Mouse (Mus musculus): ENCODE results near the gene Plekhh1.
"Not testable (repeated sequence)": the region's sequence is repeated elsewhere in the genome, so short reads cannot be mapped to it uniquely, and the experiment has no call there.

The Plekhh1 gene

GRCm38 (mm10) chr12:79028911-79029861 is at the start of gene Plekhh1:
Gene Plekhh1, plus strand, starts transcription at chr12:79029163.
- DNase-seq (ENCODE audit: low spot score): no peak

DNA sequence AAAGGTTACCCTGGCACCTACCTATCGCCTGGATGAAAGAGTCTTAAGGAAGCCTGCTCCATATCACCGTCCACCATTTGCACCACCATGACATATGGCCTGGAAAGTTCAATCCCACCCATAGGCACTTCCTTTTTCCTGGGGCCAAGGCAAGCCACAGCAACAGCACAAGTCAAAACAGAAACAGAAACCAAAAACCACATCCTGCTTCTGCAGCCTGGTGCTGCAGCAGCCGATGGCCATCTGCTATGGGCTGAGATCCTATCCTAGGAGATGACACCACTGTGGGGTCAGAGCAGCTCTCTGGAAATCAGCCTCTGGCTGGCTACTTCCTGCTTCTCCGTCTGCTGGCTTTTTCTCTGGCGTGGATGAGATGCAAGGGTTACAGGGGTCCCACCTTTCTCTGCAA is 48.3 kb upstream of the Plekhh1 start:
- DNase-seq (ENCODE audit: low spot score): no peak

- no peak for DNase-seq (ENCODE audit: low spot score)
These were observed 47.8 kb upstream of the Plekhh1 start for GRCm38 (mm10) chr12:78981131-78981530.

DNA sequence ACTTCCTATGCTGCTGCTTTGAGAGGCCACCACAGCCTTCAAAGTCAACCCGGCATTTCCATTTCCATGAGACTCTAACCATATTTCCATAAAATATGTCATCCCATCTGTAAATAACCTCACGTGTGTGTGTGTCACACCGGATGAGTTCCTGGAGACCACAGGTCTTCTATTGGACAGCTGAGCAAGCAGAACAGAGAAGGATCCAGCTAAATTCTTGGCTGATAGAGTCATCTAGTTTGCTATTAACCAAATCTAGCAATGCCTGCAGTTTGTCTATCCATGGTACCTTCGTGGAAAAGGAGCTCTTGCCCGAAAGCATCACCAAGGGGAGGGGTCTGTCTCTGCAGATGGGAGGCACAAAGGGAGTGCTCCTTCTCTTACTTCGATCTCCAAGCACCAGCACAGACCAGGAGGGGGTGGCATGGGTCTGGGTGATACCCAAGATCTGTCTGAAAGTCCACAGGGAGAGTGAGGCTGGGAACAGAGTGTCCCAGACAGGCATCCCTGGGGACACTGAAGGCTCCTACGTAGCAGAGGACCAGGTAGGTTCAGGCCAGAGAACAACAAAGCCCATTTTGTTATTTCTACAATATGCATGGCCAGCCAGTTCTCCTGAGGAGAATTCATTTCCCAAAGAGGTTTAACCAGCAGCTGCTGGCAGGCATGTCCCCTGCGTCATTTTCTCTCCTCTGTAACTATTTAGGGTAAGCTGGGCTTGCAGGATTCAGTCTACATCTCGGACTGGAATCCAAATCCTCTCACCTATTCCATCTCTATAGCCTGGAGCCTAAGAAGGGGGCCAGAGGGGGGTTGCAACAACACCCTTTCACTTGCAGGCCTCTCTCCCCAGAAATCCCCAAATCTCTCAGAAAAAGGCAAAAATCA is 46.8 kb upstream of the Plekhh1 start:
- no peak for DNase-seq (ENCODE audit: low spot score)

- DNase-seq (ENCODE audit: low spot score): no peak
These were observed 45.5 kb upstream of the Plekhh1 start for GRCm38 (mm10) chr12:78983296-78984034.

DNA sequence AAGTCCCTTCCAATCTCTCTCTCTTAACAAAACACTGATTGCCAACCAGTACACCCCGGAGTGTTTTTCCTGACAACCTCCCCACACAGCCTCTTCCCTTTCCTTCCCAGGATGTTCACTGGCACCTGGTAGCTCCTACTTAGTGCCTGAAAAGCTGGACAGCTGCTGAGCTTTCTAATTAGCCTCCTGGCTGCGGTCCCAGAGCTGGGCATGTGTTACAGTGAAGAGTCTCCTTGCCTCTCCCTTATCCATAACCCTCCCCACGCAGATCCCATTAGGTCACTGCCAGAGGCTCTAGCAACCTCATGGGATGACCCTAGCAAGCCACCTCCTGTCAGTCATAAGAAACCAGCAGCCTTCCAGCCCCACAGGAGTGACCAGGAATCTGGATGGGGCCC is 44.9 kb upstream of the Plekhh1 start:
- no peak for DNase-seq (ENCODE audit: low spot score)

- no peak for DNase-seq (ENCODE audit: low spot score)
These were observed 41.3 kb upstream of the Plekhh1 start for GRCm38 (mm10) chr12:78987581-78988081.

DNA sequence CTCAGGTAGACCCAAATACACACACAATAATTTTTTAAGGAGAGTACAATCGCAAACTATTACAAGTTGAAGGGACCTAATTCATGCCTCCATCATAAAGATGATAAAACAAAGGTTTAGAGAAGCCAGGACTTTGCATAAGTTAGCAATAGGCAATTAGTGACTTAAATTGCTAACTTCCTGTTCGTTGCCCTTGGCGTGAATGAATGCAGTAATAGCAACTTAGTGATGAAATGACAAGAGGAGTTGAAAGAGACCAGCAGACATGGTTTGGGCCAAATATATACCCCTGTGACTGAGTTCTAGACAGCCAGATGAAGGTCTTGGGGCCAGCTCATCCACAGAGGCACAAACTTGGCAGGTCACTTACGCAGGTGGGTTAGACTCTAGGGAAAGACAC is 32.7 kb upstream of the Plekhh1 start:
- DNase-seq (ENCODE audit: low spot score): no peak

- no peak for DNase-seq (ENCODE audit: low spot score)
These were observed 32.3 kb upstream of the Plekhh1 start for GRCm38 (mm10) chr12:78996711-78997110.

GRCm38 (mm10) chr12:79002406-79002805 is 26.6 kb upstream of the Plekhh1 start:
- DNase-seq (ENCODE audit: low spot score): no peak

GRCm38 (mm10) chr12:79002978-79003377 is 26.0 kb upstream of the Plekhh1 start:
- DNase-seq (ENCODE audit: low spot score): no peak

GRCm38 (mm10) chr12:79005456-79005855 is 23.5 kb upstream of the Plekhh1 start:
- DNase-seq (ENCODE audit: low spot score): no peak

- DNase-seq (ENCODE audit: low spot score): no peak
These were observed 22.9 kb upstream of the Plekhh1 start for GRCm38 (mm10) chr12:79006076-79006475.

GRCm38 (mm10) chr12:79006478-79007125 is 22.4 kb upstream of the Plekhh1 start:
- DNase-seq (ENCODE audit: low spot score): no peak

GRCm38 (mm10) chr12:79007126-79007753 is 21.7 kb upstream of the Plekhh1 start, which contains the start of gene Tmem229b:
Gene Tmem229b, minus strand, starts transcription at chr12:79007627.
- no peak for DNase-seq (ENCODE audit: low spot score)

DNA sequence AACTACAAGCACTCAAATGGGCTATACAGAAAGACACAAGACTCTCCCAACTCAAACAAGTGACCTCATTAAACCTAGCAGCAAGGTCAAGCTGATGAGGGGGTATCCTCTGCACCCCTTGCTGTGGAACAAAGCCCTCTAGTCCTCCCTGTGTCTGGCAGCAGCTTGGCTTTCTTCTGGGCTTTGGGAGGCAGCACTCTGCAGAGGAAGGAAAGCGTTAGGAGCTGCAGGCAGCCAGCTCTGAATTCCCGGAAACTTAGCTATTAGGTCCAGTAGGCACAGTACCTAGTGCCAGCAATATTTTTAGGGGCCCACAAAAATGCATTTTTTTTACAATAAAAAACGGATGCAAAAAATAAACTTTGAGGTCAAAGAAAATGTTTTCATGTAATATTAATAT is 18.4 kb upstream of the Plekhh1 start:
- no peak for DNase-seq (ENCODE audit: low spot score)

GRCm38 (mm10) chr12:79016109-79016508 is 12.9 kb upstream of the Plekhh1 start:
- DNase-seq (ENCODE audit: low spot score): no peak

DNA sequence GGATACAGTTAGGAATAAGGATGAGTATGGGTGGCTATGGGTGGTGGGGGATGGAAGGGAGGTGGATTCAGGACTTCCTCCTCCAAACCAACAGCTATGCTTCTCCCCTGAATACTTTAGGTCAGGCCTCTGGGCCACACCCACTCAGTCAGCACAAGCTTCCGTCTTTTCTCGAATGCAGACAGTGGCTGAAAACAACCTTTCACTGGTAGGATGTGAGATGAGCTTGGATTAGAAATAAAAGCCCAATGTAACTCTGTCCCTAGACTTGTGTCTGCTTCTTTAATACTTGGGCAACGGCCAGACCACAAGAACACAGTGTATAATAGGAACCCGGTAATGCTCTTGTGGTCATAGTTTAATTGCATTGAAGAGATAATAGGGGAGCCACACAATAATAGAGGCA is 11.0 kb upstream of the Plekhh1 start:
- no peak for DNase-seq (ENCODE audit: low spot score)

DNA sequence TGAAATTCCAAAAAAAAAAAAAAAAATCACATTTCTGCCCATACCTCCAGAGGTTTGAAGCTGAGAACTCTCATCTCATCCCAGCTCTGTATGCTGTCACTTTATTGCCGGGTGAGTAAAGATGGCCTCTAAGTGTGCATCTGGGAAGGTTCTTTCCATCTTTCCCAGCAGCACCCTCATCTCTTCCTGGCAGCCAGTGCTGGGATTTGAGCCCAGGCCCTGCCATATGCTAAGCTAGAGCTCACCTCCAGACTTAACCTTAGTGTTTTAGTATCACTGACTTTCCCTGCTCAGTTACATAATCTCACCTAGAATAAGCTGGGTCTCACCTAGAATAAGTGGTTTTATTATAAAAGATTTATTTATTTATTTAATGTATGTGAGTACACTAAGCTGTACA is 7.1 kb upstream of the Plekhh1 start:
- no peak for DNase-seq (ENCODE audit: low spot score)

DNA sequence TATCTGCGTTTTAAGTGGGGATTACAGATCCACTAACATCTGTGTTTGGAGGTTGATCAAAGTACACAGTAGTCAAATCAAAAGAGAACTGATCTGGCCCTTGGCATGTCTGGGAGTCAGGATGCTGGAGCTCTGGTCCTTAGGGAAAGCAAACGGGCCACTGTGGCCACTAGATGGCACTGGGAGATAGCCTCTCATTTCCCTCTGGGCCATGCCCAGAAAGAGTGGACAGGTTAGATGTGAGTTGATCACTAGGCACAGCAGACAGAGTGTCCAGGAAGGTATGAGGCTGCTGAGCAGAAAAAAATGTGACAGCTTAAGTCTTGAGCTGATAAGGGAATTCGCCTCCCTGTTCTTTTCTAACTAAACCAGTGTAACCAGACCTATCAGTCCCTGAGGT is 6.1 kb upstream of the Plekhh1 start:
- DNase-seq (ENCODE audit: low spot score): no peak

GRCm38 (mm10) chr12:79027526-79027925 is 1.4 kb upstream of the Plekhh1 start:
- DNase-seq (ENCODE audit: low spot score): not testable (repeated sequence)

Data from c-Kit-positive CD71-positive TER-119-positive erythroid progenitor cells, embryonic 14.5 days (primary cell).